Mouse (Mus musculus): ENCODE data around the gene Hipk3.

- TF ChIP-seq CTCF (IDR thresholded peaks at IDR 0.05; ENCODE audit: control insufficient read depth, insufficient read depth, low read length): no peak
- TF ChIP-seq POLR2A (IDR thresholded peaks at IDR 0.05; ENCODE audit: borderline replicate concordance, control insufficient read depth, low read depth, low read length): no peak
Measured at GRCm38 (mm10) chr2:104496206-104496605, 2.0 kb upstream of the Hipk3 start.
